Mouse (Mus musculus) ovary, postnatal 36 days (tissue): ENCODE measurements around the gene Plagl1.

Experiments
- DNase-seq: peaks from one replicate; pipeline ENCODE4 v3.0.0; 2022; ENCODE audit warnings: low spot score, mixed read lengths

The Plagl1 gene

GRCm38 (mm10) chr10:13135276-13135675 is 75.0 kb downstream of the Plagl1 start:
- no peak for DNase-seq

DNA sequence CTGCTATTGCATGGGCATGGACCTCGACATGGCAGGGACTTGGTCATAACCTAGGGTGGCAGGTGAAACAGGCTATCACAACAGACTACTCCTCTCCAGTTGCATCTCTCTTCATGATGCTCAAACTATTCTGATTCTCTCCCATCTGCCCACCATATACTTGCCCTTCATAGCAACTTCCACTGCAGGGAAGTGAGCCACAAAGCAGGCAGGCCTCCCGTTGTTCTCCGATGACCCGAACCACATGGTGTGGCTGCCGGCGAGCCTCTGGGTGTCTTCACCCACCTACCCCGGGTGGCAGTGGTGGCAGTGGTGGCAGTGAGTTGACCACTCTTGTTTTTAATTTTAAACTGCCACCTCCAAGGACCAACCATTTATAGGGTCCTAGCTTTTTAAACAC is 75.4 kb downstream of the Plagl1 start:
- no peak for DNase-seq

DNA sequence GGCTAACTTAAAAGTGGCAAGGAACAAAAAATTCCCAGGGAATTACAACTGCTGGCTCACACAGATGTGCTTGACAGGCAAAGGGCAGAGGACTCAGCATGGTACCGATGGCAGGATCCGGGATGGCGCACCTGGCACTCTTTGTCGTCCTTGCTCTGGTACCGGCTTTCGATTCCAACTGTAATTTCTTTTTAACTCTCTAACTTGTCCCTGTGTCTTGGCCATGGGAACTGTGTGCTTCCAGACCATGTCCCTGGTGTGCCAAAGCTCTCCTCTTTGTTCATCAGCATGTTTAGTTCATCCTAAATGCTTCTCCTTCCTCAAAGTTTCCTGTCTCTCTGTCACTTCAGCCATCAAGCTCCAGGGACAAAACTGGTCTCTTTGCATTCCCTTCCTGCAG is 77.6 kb downstream of the Plagl1 start:
- no peak for DNase-seq

GRCm38 (mm10) chr10:13140434-13140833 is 80.1 kb downstream of the Plagl1 start:
- no peak for DNase-seq

DNA sequence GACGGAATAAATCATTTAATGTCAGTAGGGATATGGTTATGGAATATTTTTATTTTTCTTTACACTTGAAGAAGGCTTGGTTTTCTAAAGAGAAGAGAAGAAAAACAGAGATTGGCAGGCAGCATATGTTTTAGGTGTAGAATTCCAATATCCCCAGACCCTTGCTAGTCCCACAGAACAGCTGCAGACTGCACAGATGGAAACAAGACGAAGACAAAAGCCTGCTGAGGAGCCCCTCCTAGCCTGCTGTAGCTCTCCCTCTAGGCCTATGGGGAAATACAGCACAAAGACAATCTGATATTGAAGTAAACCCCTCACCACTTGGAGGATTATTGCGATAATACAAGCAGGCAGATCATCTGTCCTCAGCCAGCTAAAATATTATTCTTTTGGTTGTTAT is 90.1 kb downstream of the Plagl1 start:
- DNase-seq, result no peak

- no peak for DNase-seq
Observed at GRCm38 (mm10) chr10:13151353-13151752, 91.0 kb downstream of the Plagl1 start.

- no peak for DNase-seq
Observed at GRCm38 (mm10) chr10:13152811-13153364, 92.6 kb downstream of the Plagl1 start.

DNA sequence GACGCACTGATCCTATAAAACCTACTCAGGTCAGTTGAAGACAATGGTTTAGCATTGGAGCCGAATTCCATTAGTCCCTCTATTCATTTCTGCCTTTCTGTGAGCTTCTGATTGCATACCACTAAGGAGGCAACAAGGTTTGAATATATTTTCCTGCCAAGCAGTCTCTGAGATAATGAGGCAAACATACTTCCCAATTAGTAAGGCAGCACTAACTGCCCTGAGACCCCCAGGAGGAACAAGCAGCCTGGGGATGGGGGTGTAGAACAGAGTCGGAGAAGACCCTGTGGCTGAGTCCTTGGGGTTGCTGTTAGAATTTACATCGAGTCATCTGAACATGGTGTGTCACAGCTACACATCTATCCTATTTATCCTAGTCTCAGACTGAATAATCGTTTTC is 95.1 kb downstream of the Plagl1 start:
- DNase-seq, result no peak

- no peak for DNase-seq
Observed at GRCm38 (mm10) chr10:13160913-13161312, 100.6 kb downstream of the Plagl1 start.

DNA sequence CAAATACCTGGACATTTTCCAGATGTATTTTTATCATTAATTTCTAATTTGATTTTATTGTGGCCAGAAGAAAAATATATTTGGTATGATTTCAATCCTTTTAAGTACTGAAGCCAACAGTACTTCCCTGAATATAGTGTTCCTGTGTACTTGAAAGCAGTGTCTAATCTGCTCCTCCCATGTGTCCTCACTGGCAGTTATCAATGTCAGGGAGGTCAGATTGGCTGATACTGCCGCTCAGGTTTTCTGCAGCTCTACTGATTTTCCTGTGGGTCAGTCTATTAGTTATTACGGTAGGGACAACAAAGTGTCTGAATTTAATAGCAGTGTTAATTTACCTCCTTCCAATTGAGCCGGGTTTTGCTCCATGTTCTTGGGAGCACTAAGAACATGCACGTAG is 101.7 kb downstream of the Plagl1 start:
- no peak for DNase-seq

DNA sequence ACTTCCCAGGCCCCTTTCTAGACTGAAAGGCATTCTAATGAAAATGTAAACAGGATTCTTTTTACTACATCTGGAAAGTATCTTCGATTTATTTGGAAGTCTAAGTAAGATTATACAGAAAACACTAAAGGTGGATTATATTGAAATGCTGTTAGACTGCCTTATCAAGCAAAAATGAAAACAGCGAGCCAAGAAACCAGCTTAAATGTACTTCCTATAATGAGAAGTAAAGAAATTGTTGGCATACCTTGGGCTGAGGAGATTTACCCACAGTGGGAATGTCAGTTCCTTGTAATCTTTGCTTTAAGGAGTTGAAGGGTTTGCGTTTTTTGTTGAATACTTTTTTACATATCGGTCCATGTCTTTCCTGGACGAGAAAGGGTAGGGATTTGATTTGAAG is 108.2 kb downstream of the Plagl1 start:
- no peak for DNase-seq

GRCm38 (mm10) chr10:13170739-13171448 is 110.6 kb downstream of the Plagl1 start:
- no peak for DNase-seq

DNA sequence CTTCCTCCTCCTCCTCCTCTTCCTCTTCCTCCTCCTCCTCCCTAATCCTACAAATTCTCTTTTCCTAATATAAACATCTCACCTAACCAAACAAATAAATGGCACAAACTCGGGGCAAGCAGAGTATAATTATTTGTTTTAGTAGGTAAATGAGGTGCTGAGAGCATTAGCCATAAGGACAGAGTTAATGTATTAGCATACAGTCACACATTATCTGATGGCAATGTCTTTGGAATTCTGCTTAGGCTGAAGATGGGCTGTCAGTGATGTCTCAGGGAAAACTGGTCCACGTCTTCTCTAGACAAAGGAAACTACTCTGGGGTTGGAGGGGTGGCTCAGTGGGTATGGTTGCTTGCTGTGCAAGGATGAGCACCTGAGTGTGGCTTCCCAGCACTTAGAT is 111.2 kb downstream of the Plagl1 start:
- DNase-seq, result no peak

- DNase-seq, result no peak
Observed at GRCm38 (mm10) chr10:13172798-13173221, 112.5 kb downstream of the Plagl1 start.

- no peak for DNase-seq
Observed at GRCm38 (mm10) chr10:13175866-13176265, 115.6 kb downstream of the Plagl1 start.

DNA sequence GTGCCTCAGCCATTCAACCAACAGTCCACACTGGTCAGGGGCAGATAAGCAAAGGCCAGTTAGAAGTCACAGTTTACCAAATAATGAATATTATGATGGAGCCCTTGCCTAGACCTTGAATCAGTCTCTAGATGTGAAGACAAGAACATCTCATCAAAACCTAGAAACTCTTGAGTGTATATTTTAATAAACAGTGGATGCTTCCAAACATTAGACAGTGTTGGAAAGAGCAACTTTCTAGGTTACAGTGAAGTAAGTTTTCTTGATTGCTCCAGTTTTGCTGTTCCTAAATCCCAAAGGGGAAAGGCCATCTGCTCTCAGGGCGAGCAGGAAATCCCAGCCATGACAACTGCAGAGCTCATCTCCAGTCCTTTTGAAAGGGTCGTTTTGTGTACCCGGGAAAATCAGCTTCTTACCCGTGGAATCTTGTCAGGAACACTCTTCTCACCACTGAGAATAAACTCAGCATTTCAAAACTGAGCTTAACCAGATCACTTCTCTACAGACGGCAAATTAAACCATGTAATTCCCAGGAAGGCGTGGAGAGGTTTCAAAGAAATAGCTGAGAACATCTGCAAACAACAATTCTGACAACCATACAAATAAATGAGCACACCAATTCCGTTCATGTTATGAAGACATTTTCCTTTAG is 117.8 kb downstream of the Plagl1 start, which contains the start of gene Zc2hc1b:
Gene Zc2hc1b (minus strand): TSS at position 51 of the 652 bp plus-strand sequence.
- no peak for DNase-seq

DNA sequence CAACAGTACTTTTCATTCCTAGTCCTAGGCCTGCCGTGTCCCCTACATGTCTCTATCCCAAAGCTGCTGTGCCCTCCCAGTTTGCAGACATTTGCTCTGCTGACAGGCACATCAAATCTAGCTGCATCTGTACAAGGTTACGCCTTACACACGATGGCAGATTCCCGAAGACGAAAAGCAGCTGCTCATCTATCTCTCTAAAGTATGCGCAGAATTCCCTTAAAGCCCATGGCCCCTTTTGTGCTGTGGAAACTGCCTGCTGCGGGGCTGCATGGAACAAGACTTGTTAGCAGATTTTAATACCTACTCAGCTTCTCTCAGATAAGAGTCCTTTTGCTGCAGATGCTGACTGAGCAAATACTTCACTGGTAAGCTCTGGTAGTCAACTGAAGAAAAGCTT is 119.9 kb downstream of the Plagl1 start:
- DNase-seq, result no peak
